Comparison of ENCODE assay signal across 8 mouse cellular contexts in genomic region chrX:74085601-74086038, GRCm38 (mm10). TPM values are rescaled to one million over a fixed set of nuclear protein-coding genes. Genes with fewer than 3 reads are reported as not detected.
DNase-seq lines count a peak whose midpoint lies in the region; ATAC-seq lines count a peak whose summit lies in the region.

No protein-coding gene starts in this region.

- DNase-seq in adrenal gland, adult (ENCODE audit: inconsistent age in 2 of 2, low spot score in 1 of 2): peak; percentile 98
- DNase-seq in embryo, embryonic 10.5 days (ENCODE audit: low spot score): peak; percentile 95
- DNase-seq in gastrocnemius, postnatal 14 days: peak; percentile 98
- peak; percentile 97 to 99 for DNase-seq in left cerebral cortex, postnatal 10 days (ENCODE audit: extremely low spot score in 1 of 2, low spot score in 2 of 2)
- peak; percentile 95 for DNase-seq in right cerebral cortex, postnatal 25 days
- DNase-seq in urinary bladder, postnatal 4 days (ENCODE audit: low spot score in 2 of 2): peak; percentile 95

- peak; percentile 98 for ATAC-seq in inflammation-experienced regulatory T-cells, adult 6 months
- peak; percentile 98 for ATAC-seq in megakaryocyte-erythroid progenitor cell, adult 5-6 weeks (replicated peaks; ENCODE audit: low FRiP score, low TSS enrichment, poor library complexity, severe bottlenecking)

- intact Hi-C loops in gastrocnemius, postnatal 14 days (cut with DNase I; ENCODE audit: low total_unique reads): no loop called here
- intact Hi-C loops in left cerebral cortex, postnatal 10 days (cut with DNase I): loop anchor here (10.0 kb wide), 1 partner anchor 121 kb away; the partner anchor contains the start of gene Hcfc1

RNA-seq across cellular contexts. Expression of gene Opn1mw, which starts 41.6 kb away (rescaled TPM):
- not detected for total RNA-seq in gastrocnemius, postnatal 14 days (2021)
- not detected for polyA plus RNA-seq in inflammation-experienced regulatory T-cells, adult 6 months (2017; shearing (Covaris generic))
- not detected for total RNA-seq in left cerebral cortex, postnatal 10 days (2021)
- total RNA-seq in megakaryocyte-erythroid progenitor cell, adult 5-6 weeks (2014; fragmentation: Nextera tagmentation): not detected in 2 replicates
- total RNA-seq in megakaryocyte-erythroid progenitor cell, adult 5-6 weeks (2017): not detected in 2 replicates

RNA-seq across cellular contexts. Expression of gene Mecp2, which starts 49.5 kb away (rescaled TPM):
- 10 to 100 TPM; 25.6 to 30.4 TPM for total RNA-seq in gastrocnemius, postnatal 14 days (2021)
- 10 to 100 TPM; 11.5 to 22.5 (median 20.6) TPM for polyA plus RNA-seq in inflammation-experienced regulatory T-cells, adult 6 months (2017; shearing (Covaris generic))
- total RNA-seq in left cerebral cortex, postnatal 10 days (2021): 10 to 100 TPM; 77.1 to 78.0 TPM
- total RNA-seq in megakaryocyte-erythroid progenitor cell, adult 5-6 weeks (2014; fragmentation: Nextera tagmentation): 21.8 and 22.9 TPM in 2 replicates
- 12.9 and 17.9 TPM in 2 replicates for total RNA-seq in megakaryocyte-erythroid progenitor cell, adult 5-6 weeks (2017)

Comparison
In these comparisons a context has a peak if more than half of its experiments do, and no peak if none do; other contexts are left out.
1. Peak in every context shown above with its lines: DNase-seq and ATAC-seq.